Comparison of ENCODE assay signal across 19 mouse cellular contexts in the genomic region with DNA sequence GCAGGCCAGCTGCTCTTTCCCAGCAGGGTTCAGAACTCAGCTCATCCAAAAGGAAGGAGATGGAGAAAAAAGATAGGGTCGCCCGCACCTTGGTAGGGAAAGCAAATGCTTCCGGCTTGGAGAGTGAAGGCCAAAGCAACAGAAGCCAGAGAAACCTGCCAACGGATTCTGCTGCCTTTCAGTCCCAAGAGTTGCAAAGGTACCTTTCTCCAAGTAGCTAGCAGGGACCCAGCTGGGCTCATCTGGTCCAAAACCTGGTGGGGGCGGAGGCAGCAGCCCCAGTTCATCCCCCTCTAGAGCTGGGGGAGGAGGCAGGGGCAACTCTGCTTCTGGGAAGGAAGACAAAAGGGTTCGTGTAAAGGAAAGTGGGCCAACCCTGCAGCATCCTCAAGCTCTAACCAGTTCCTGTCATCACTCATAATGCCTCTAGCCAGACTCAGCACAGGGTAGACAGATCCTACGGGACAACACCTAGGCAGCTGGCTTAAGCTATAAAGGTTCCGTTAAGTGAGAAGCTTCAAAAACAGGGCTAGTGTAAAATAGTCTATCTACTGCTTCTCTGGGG. TPM values are rescaled to one million over a fixed set of nuclear protein-coding genes. Genes with fewer than 3 reads are reported as not detected.
A peak's percentile ranks its signal among the peaks of the same experiment; 100 is the strongest.
DNase-seq lines count a peak whose midpoint lies in the region; ATAC-seq and TF ChIP-seq lines count a peak whose summit lies in the region.
"Had no signal": no experiment of that assay in that cellular context is flagged by ENCODE, and none has a peak within 500 bp of the region (broad histone marks: within the 10 kb centered on the region; RNA-seq: fewer than 3 reads in every experiment).

No protein-coding gene starts in this region.

- DNase-seq in midbrain, embryonic 14.5 days, result no peak
- no peak for DNase-seq in liver, postnatal 0 days
- DNase-seq in thymus, postnatal 4 days, result peak; percentile 74
- DNase-seq in layer of hippocampus, adult 9-11 months, result no peak
- DNase-seq in urinary bladder, postnatal 25 days (ENCODE audit: low spot score), result no peak
- DNase-seq: adrenal gland, adult 2 months; cerebellum, adult 18-20 months; gastrocnemius, postnatal 36 days had no signal

- peak overlapping the region; percentile 27 for H3K4me2 ChIP-seq in heart, embryonic 16.5 days (ENCODE audit: low read depth, low read length)
- no peak overlapping the region for H3K4me2 ChIP-seq in heart, embryonic 11.5 days
- 0 out of 2 replicates have a peak overlapping the region, but pooled peaks have one; percentile 13 for H3K4me2 ChIP-seq in midbrain, embryonic 16.5 days (ENCODE audit: low read length)
- H3K4me2 ChIP-seq in midbrain, embryonic 14.5 days (ENCODE audit: low read length), result no peak overlapping the region
- H3K4me2 ChIP-seq in liver, postnatal 0 days (ENCODE audit: low read depth, low read length), result 0 out of 2 replicates have a peak overlapping the region, but pooled peaks have one; percentile 54
- H3K4me2 ChIP-seq: embryonic facial prominence, embryonic 15.5 days; limb, embryonic 15.5 days had no signal

- H3K9ac ChIP-seq in heart, embryonic 16.5 days (ENCODE audit: low read length), result no peak overlapping the region
- H3K9ac ChIP-seq in heart, embryonic 11.5 days (ENCODE audit: low read depth, low read length), result no peak overlapping the region
- H3K9ac ChIP-seq in midbrain, embryonic 16.5 days (ENCODE audit: low read depth, low read length), result no peak overlapping the region
- H3K9ac ChIP-seq in midbrain, embryonic 14.5 days (replicated peaks; ENCODE audit: low read length), result no peak overlapping the region
- no peak overlapping the region for H3K9ac ChIP-seq in liver, postnatal 0 days (replicated peaks)
- H3K9ac ChIP-seq: embryonic facial prominence, embryonic 15.5 days; heart, embryonic 15.5 days; limb, embryonic 15.5 days had no signal

- peaks cover 58% of the 10 kb centered on the region for H3K4me1 ChIP-seq in heart, embryonic 16.5 days (ENCODE audit: control insufficient read depth, insufficient read depth, low read length)
- peaks cover 66% of the 10 kb centered on the region for H3K4me1 ChIP-seq in heart, embryonic 11.5 days (ENCODE audit: control insufficient read depth, insufficient read depth, low read length)
- peaks cover 20% of the 10 kb centered on the region for H3K4me1 ChIP-seq in midbrain, embryonic 16.5 days (ENCODE audit: control insufficient read depth, insufficient read depth, low read length)
- H3K4me1 ChIP-seq in midbrain, embryonic 14.5 days (ENCODE audit: control insufficient read depth, insufficient read depth, low read length), result peaks cover 9% of the 10 kb centered on the region
- peaks cover 61% of the 10 kb centered on the region for H3K4me1 ChIP-seq in liver, postnatal 0 days (ENCODE audit: insufficient read depth)

- H3K4me3 ChIP-seq in heart, embryonic 16.5 days (ENCODE audit: low read length), result no peak overlapping the region
- no peak overlapping the region for H3K4me3 ChIP-seq in heart, embryonic 11.5 days (ENCODE audit: low read depth, low read length)
- no peak overlapping the region for H3K4me3 ChIP-seq in midbrain, embryonic 16.5 days (ENCODE audit: low read depth, low read length)
- no peak overlapping the region for H3K4me3 ChIP-seq in midbrain, embryonic 14.5 days (replicated peaks; ENCODE audit: low read depth, low read length)
- no peak overlapping the region for H3K4me3 ChIP-seq in liver, postnatal 0 days (ENCODE audit: low read depth, low read length)
- H3K4me3 ChIP-seq: embryonic facial prominence, embryonic 15.5 days; limb, embryonic 15.5 days had no signal

- 38% methylated on average over 8 of the region's 8 CpGs for WGBS in heart, embryonic 16.5 days
- 27% methylated on average over 8 of the region's 8 CpGs for WGBS in heart, embryonic 11.5 days (ENCODE audit: insufficient replicate concordance)
- 24% methylated on average over 8 of the region's 8 CpGs for WGBS in midbrain, embryonic 16.5 days
- 29% methylated on average over 8 of the region's 8 CpGs for WGBS in midbrain, embryonic 14.5 days
- 64% methylated on average over 8 of the region's 8 CpGs for WGBS in liver, postnatal 0 days (ENCODE audit: insufficient replicate concordance)

- H3K9me3 ChIP-seq in heart, embryonic 16.5 days (replicated peaks; ENCODE audit: control insufficient read depth, low read length), result no peaks in the 10 kb centered on the region
- no peaks in the 10 kb centered on the region for H3K9me3 ChIP-seq in heart, embryonic 11.5 days (replicated peaks; ENCODE audit: control insufficient read depth, low read length)
- H3K9me3 ChIP-seq in midbrain, embryonic 16.5 days (replicated peaks; ENCODE audit: control insufficient read depth, low read length, poor library complexity, severe bottlenecking), result no peaks in the 10 kb centered on the region
- H3K9me3 ChIP-seq in midbrain, embryonic 14.5 days (ENCODE audit: control insufficient read depth, low read length), result no peaks in the 10 kb centered on the region
- H3K9me3 ChIP-seq in liver, postnatal 0 days (ENCODE audit: low read length), result no peaks in the 10 kb centered on the region
- H3K9me3 ChIP-seq: embryonic facial prominence, embryonic 15.5 days; heart, embryonic 15.5 days; limb, embryonic 15.5 days; midbrain, embryonic 10.5 days had no signal

- no peaks in the 10 kb centered on the region for H3K36me3 ChIP-seq in heart, embryonic 16.5 days (ENCODE audit: control insufficient read depth, insufficient read depth)
- no peaks in the 10 kb centered on the region; the same call in 1 of the 2 replicates for H3K36me3 ChIP-seq in heart, embryonic 11.5 days (ENCODE audit: control insufficient read depth, insufficient read depth, low read length)
- H3K36me3 ChIP-seq in midbrain, embryonic 16.5 days (ENCODE audit: control insufficient read depth, insufficient read depth, low read length), result no peaks in the 10 kb centered on the region
- no peaks in the 10 kb centered on the region for H3K36me3 ChIP-seq in midbrain, embryonic 14.5 days (ENCODE audit: control insufficient read depth, insufficient read depth, low read length)
- H3K36me3 ChIP-seq in liver, postnatal 0 days (replicated peaks; ENCODE audit: insufficient read depth, low read length), result peaks cover 5% of the 10 kb centered on the region; the same call in 1 of the 2 replicates
- H3K36me3 ChIP-seq: embryonic facial prominence, embryonic 15.5 days; heart, embryonic 15.5 days; limb, embryonic 15.5 days; midbrain, embryonic 10.5 days had no signal

- TF ChIP-seq EP300 in liver, postnatal 0 days (IDR thresholded peaks at IDR 0.05; ENCODE audit: low read depth), result no peak

- H3K27ac ChIP-seq in heart, embryonic 16.5 days (ENCODE audit: low read length), result peak overlapping the region; percentile 49; the same call in 1 of the 2 replicates
- H3K27ac ChIP-seq in heart, embryonic 11.5 days (ENCODE audit: low read depth, low read length), result no peak overlapping the region
- no peak overlapping the region for H3K27ac ChIP-seq in midbrain, embryonic 16.5 days (ENCODE audit: low read length)
- no peak overlapping the region for H3K27ac ChIP-seq in midbrain, embryonic 14.5 days (replicated peaks; ENCODE audit: low read depth, low read length)
- no peak overlapping the region for H3K27ac ChIP-seq in liver, postnatal 0 days (ENCODE audit: low read depth)
- H3K27ac ChIP-seq: embryonic facial prominence, embryonic 15.5 days; hindbrain, postnatal 0 days; limb, embryonic 15.5 days; midbrain, embryonic 10.5 days had no signal

- peaks cover 51% of the 10 kb centered on the region for H3K27me3 ChIP-seq in heart, embryonic 16.5 days (ENCODE audit: control insufficient read depth, insufficient read depth, low read length)
- peaks cover 61% of the 10 kb centered on the region for H3K27me3 ChIP-seq in heart, embryonic 11.5 days (ENCODE audit: control insufficient read depth, insufficient read depth, low read length)
- H3K27me3 ChIP-seq in midbrain, embryonic 16.5 days (ENCODE audit: control insufficient read depth, insufficient read depth, low read depth, low read length), result peaks cover 76% of the 10 kb centered on the region
- peaks cover 83% of the 10 kb centered on the region for H3K27me3 ChIP-seq in midbrain, embryonic 14.5 days (ENCODE audit: control insufficient read depth, insufficient read depth, low read length)
- peaks cover 47% of the 10 kb centered on the region for H3K27me3 ChIP-seq in liver, postnatal 0 days (ENCODE audit: insufficient read depth, low read length)

- TF ChIP-seq CTCF in liver, postnatal 0 days (IDR thresholded peaks at IDR 0.05; ENCODE audit: low read depth), result no peak

- ATAC-seq in heart, embryonic 16.5 days (replicated peaks; ENCODE audit: extremely low read depth, insufficient read depth, low FRiP score), result no peak
- ATAC-seq in heart, embryonic 11.5 days (replicated peaks; ENCODE audit: insufficient number of reproducible peaks, low FRiP score, low TSS enrichment), result no peak
- no peak for ATAC-seq in midbrain, embryonic 16.5 days
- no peak for ATAC-seq in midbrain, embryonic 14.5 days (ENCODE audit: low FRiP score, low TSS enrichment)
- no peak for ATAC-seq in liver, postnatal 0 days
- ATAC-seq: hindbrain, postnatal 0 days; lung, postnatal 0 days had no signal

RNA-seq across cellular contexts. Expression of gene Gngt2, which starts 3.9 kb away (rescaled TPM):
- polyA plus RNA-seq in heart, embryonic 16.5 days (2015; fragmentation: Nextera tagmentation; extraction: Ambion mirVana), result 30.3 and 34.7 TPM in 2 replicates
- 43.1 and 44.6 TPM in 2 replicates for polyA plus RNA-seq in heart, embryonic 11.5 days (2014; fragmentation: Nextera tagmentation; extraction: Ambion mirVana)
- polyA plus RNA-seq in midbrain, embryonic 16.5 days (2015; fragmentation: Nextera tagmentation; extraction: Ambion mirVana), result 2.6 TPM in 2 replicates
- 1.8 TPM in 2 replicates for polyA plus RNA-seq in midbrain, embryonic 14.5 days (2014; fragmentation: Nextera tagmentation; extraction: Ambion mirVana)
- 30.2 and 32.2 TPM in 2 replicates for polyA plus RNA-seq in liver, postnatal 0 days (2015; fragmentation: Nextera tagmentation; extraction: Ambion mirVana)

RNA-seq across cellular contexts. Expression of gene Phospho1, which starts 8.8 kb away (rescaled TPM):
- 3.2 and 3.3 TPM in 2 replicates for polyA plus RNA-seq in heart, embryonic 16.5 days (2015; fragmentation: Nextera tagmentation; extraction: Ambion mirVana)
- polyA plus RNA-seq in heart, embryonic 11.5 days (2014; fragmentation: Nextera tagmentation; extraction: Ambion mirVana), result 1.1 TPM in 1 of 2 replicates, not detected in the other
- polyA plus RNA-seq in midbrain, embryonic 16.5 days (2015; fragmentation: Nextera tagmentation; extraction: Ambion mirVana), result 0.43 and 0.45 TPM in 2 replicates
- 0.33 TPM in 1 of 2 replicates, not detected in the other for polyA plus RNA-seq in midbrain, embryonic 14.5 days (2014; fragmentation: Nextera tagmentation; extraction: Ambion mirVana)
- 1.9 and 2.0 TPM in 2 replicates for polyA plus RNA-seq in liver, postnatal 0 days (2015; fragmentation: Nextera tagmentation; extraction: Ambion mirVana)
- polyA plus RNA-seq: forebrain, embryonic 11.5 days; kidney, embryonic 14.5 days had no signal

RNA-seq across cellular contexts. Expression of gene Abi3, which starts 9.2 kb away (rescaled TPM):
- 19.6 and 28.0 TPM in 2 replicates for polyA plus RNA-seq in heart, embryonic 16.5 days (2015; fragmentation: Nextera tagmentation; extraction: Ambion mirVana)
- polyA plus RNA-seq in heart, embryonic 11.5 days (2014; fragmentation: Nextera tagmentation; extraction: Ambion mirVana), result 11.5 and 21.1 TPM in 2 replicates
- 1.2 and 1.9 TPM in 2 replicates for polyA plus RNA-seq in midbrain, embryonic 16.5 days (2015; fragmentation: Nextera tagmentation; extraction: Ambion mirVana)
- 0.26 and 0.64 TPM in 2 replicates for polyA plus RNA-seq in midbrain, embryonic 14.5 days (2014; fragmentation: Nextera tagmentation; extraction: Ambion mirVana)
- polyA plus RNA-seq in liver, postnatal 0 days (2015; fragmentation: Nextera tagmentation; extraction: Ambion mirVana), result 9.8 and 10.2 TPM in 2 replicates

Comparison
In these comparisons a context has a peak if more than half of its experiments do, and no peak if none do; other contexts are left out.
1. H3K4me2 ChIP-seq: peak in heart, embryonic 16.5 days (single experiment), midbrain, embryonic 16.5 days (single experiment) and liver, postnatal 0 days (single experiment); none in heart, embryonic 11.5 days (single experiment) and midbrain, embryonic 14.5 days (single experiment).